Mouse (Mus musculus): ENCODE data around the gene Tbc1d17.

DNA sequence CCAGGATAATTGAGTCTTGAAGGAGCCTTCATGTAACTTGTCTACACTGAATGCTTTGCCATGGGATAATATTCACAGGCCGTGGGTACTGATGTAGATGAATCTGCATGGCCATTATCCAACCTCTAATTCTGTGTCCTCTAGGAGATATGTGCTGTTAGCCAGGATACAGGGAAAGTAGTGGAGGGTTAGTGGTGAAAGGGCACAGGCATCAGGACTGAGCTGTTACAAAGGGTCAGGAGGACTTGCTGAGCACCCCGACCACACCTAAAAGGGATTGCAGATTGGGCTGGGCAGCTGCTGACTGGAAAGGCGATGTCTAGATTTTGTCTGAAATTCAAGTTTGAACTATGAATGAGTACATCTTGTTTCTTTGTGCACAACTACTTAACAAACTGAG lies 28.4 kb downstream of the Tbc1d17 start:
- no peak for TF ChIP-seq CTCF (IDR thresholded peaks at IDR 0.05; ENCODE audit: low read depth)
- TF ChIP-seq EP300 (IDR thresholded peaks at IDR 0.05; ENCODE audit: low read depth), result no peak
